Mouse (Mus musculus) adipocyte (in vitro differentiated cells): ENCODE data around the gene Rnf11.
A peak's percentile ranks its signal among the peaks of the same experiment; 100 is the strongest.
"Not testable (repeated sequence)": the region's sequence is repeated elsewhere in the genome, so short reads cannot be mapped to it uniquely, and the experiment has no call there.

Experiments
- DNase-seq: peaks from one replicate; pipeline ENCODE4 v3.0.0-alpha.2; 2016; ENCODE audit warnings: low spot score

Gene Rnf11

DNA sequence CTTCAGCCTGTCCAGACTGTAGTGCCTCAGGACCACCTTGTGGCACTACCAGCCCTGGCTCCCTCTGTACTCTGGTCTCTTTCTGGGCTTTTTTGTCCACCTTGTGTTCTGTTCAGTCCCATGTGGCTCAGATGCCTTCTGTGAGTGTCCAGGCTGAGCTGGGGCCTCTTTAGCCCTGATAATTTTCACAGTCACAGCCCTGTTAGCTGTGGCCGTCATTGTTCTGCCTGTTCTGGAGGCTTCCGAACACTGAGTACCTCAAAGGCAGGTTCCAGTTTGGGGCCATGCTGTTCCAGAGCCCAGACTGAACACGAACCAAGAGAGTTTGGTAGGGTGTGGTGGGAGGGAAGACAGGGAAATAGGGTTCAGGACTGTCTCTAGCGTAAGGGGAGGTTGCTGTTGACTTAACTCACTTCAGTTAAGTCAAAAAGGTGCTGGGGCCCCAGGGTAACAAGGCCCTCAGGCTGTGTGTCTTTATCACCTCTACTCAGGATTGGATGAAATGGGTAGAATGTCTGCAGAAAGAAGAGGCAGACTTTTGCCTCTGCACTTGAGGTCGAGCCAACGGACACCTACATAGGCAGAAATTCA lies 73.1 kb downstream of the Rnf11 start:
- no peak for DNase-seq

DNA sequence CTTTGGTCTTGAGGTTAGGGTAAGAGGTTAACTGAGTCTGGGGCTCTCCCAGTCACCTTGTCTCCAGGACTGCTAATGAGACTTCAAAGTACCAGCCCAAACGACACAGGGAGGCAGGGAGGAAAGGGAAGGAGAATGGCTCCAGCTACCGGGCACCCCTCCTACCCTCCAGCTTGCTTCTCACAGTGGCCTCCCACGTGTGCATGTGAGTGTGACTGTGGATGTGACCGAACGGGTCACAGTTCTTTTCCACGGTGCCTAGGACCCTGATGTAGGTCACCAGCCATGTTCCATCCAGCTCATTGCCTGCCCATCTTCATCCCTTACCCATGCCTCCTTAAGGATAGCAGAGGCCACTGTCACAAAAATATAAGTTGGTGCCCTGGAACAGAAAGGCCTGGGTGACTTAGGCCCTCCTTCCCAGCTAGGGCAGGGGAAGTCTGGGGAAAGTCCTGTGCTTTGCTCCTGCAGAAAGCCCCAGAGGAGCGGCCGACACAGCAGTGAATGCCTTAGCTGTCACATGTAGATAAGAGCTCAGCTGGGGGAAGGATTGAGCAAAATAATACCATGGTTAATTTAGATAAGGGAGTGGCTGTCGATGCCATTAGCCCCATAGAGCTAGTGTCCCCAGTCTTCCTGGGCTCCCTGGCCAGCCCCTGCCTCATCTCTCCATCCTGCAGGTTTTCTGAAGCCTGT lies 73.7 kb downstream of the Rnf11 start:
- DNase-seq = no peak

DNA sequence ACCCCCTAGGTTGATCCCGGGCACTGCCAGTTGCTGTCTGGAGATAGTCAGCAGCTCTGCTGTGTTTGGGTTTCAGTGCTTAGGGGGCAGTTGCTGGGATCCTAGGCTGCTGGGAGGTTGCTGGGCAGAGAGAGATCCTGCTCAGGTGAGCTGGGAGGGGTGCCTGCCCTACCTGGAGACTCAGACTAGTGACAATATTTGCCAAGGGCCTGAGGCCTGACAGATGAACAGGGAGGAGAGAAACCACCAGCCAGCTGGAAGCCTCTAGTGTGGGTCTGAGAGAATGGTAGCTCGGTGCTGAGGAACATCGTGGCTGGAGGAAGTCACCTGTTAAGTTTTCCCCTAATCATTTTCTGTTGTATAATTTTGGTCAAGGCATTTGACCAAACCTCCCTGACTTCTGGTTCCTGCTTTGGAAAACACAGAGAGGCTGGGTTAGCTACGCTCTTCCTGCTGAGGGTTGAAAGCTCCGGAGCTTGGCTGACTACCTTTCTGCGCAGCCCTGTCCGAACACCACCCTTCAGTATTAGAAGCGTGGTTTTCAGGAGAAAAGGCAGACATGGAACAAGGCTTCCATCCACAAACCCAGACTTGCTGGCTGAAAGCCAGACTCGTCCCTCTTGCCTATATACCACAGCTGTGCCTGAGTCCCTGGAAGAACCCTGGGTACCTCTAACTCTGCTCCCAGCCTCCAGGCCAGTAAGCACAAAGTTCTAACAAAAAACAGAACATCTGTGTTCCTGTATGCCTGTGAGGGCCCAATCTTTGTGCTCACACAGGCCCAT lies 76.6 kb downstream of the Rnf11 start:
- DNase-seq = no peak

DNA sequence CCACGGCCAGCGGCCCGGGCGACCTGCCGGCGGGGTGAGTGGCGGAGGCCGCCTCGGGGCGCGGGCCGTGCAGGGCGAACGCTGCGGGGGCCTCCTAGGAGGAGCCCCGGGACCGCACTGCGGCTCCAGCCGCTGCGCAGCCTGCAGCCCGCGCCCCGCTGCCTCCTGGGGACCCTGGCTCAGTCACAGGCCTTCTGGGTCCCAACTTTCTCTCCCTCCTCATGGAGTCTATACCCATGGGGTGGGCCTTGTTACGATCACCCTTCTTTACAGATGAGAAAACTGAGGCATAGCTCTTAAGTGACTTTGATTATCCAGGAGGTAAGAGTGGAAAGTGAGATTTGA lies 77.4 kb downstream of the Rnf11 start:
- DNase-seq = no peak

DNA sequence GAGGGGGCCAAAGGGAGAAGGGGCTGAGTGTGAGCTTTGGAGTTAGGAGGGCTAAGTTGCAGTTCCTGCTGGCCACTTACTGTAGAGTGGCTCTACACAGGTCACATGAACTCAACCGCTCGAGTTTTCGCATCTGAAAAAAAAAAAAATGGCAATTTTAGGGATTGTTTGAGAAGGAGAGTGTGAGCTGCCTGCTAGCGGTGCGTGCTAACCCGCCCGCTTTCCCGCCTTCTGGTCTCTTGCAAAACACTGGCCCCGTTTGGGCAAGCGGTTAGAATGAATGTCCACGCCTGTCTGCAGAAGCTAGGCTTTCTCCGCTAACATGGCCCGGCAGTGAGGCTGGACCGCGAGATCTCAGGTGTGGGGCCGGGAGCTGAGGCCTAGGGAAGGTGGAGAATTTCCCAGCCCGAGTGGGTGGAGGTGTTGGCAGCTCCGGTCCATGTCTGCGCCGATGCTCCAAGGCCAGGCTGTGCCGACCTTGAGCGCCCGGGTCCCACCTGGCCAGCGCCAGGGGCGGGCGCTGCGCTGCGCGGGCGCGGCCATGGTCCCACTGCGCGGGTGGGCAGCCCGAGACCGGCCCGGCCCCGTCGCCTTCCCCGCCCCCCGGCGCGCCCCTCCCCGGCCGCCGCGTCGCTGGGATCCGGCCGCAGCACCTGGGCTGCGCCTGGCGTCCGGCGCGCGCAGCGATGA lies 77.9 kb downstream of the Rnf11 start, which contains the start of gene Ttc39a:
Gene Ttc39a, plus strand, starts transcription at position 138 of the 690 bp plus-strand sequence.
- peak; percentile 48 for DNase-seq

DNA sequence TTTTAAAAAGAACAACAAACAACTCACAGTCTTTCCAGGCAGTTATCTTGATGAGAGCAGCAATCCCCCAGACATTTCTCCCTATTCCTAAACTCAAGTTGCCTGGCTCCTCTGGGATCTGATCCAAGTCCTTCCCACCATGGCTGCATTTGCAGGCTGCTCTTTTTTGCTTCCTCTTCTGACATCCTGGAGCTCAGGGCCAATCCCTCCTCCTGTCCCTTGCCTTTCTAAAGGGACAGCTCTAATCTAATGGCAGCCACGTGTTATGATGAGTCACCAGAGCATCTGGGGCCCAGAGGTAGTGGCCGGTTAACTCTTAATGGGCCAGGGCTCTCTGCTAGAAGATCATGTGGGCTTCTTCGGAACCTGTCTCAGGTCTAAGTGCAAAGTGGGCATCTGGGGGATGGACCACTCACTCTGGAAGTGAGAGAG lies 78.5 kb downstream of the Rnf11 start:
- peak; percentile 92 for DNase-seq

DNA sequence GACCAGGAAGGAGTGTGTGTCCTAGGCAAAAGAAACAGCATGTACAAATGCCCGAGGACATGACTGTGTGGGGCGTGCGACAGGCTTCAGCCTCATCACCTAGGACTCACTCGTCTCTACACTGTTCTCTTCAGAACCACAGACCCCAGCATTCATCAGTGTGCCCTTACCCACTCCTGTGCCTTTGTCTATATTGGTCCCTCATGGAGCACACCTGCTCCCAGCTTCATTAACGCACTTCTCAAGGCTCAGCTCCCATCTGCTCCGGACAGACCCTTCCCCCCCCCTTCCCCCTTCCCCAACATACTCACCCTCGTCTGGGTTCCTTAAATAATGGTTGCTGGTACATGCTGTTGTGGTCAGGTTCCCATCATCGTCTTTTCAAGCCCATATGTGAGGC lies 79.1 kb downstream of the Rnf11 start:
- DNase-seq = no peak

DNA sequence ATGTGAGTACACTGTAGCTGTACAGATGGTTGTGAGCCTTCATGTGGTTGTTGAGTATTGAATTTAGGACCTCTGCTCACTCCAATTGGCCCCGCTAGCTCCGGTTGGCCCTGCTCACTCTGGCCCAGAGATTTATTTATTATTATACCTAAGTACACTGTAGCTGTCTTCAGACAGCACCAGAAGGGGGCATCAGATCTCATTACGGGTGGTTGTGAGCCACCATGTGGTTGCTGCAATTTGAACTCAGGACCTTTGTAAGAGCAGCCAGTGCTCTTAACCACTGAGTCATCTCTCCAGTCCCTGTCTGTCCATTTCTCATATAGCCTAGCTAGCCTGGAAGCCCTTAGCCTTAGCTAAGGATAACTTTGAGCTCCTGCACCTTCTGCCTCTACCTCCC lies 79.6 kb downstream of the Rnf11 start:
- not testable (repeated sequence) for DNase-seq

DNA sequence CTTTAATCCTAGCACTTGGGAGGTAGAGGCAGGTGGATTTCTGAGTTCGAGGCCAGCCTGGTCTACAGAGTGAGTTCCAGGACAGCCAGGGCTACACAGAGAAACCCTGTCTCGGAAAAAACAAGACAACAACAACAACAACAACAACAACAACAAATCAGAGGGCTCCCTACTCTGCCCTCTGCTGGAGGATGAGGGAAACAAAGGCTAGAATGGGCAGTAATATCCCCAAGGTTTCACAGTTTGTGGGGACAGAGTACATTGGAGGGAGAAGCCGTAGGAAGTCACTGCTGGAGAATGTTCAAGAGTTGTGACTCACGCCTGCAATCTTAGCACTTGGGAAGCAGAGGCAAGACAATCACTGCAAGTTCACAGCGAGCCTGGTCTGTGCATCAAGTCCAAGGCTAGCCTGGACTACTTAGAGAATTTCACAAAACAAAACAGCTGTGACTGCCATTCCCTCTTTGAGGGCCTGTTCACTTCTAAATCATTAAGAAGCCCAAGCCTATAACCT lies 83.3 kb downstream of the Rnf11 start:
- no peak for DNase-seq
